Mouse (Mus musculus) spleen, adult 18-20 months (tissue): ENCODE measurements around the gene Parp3.

Experiments used
- DNase-seq, 2 experiments: peaks; one replicate each; pipeline ENCODE4 v3.0.0; 2022; ENCODE audit warnings: mixed read lengths in 2 of 2

The Parp3 gene

GRCm38 (mm10) chr9:106474456-106474855, 2.3 kb downstream of the Parp3 start:
- peak; percentile 51 to 66 for DNase-seq

GRCm38 (mm10) chr9:106473753-106474105, 3.0 kb downstream of the Parp3 start:
- no peak for DNase-seq

GRCm38 (mm10) chr9:106473081-106473752, 3.5 kb downstream of the Parp3 start:
- no peak for DNase-seq

GRCm38 (mm10) chr9:106472321-106472720, 4.4 kb downstream of the Parp3 start:
- no peak for DNase-seq

- DNase-seq = no peak
Observed at GRCm38 (mm10) chr9:106471892-106472291, 4.9 kb downstream of the Parp3 start.

GRCm38 (mm10) chr9:106470991-106471750, 5.6 kb downstream of the Parp3 start:
- no peak for DNase-seq

GRCm38 (mm10) chr9:106469776-106470175, 7.0 kb downstream of the Parp3 start:
- no peak for DNase-seq

- no peak for DNase-seq
Observed at GRCm38 (mm10) chr9:106469317-106469716, 7.4 kb downstream of the Parp3 start.

GRCm38 (mm10) chr9:106467746-106468145, 9.0 kb downstream of the Parp3 start:
- no peak for DNase-seq

GRCm38 (mm10) chr9:106466721-106467120, 10.0 kb downstream of the Parp3 start:
- DNase-seq = no peak

GRCm38 (mm10) chr9:106465571-106466200, 11.1 kb downstream of the Parp3 start, which contains the start of gene Gpr62:
TSS of gene Gpr62 (minus strand) at chr9:106465938.
- no peak for DNase-seq

- DNase-seq = peak in 1 of 2 experiments; percentile 47
Observed at GRCm38 (mm10) chr9:106464751-106465541, 11.8 kb downstream of the Parp3 start.

- DNase-seq = no peak
Observed at GRCm38 (mm10) chr9:106463122-106464063, 13.4 kb downstream of the Parp3 start.

- no peak for DNase-seq
Observed at GRCm38 (mm10) chr9:106462430-106462800, 14.3 kb downstream of the Parp3 start.

GRCm38 (mm10) chr9:106461641-106462429, 14.9 kb downstream of the Parp3 start:
- no peak for DNase-seq

- no peak for DNase-seq
Observed at GRCm38 (mm10) chr9:106461026-106461415, 15.7 kb downstream of the Parp3 start.

- no peak for DNase-seq
Observed at GRCm38 (mm10) chr9:106460401-106461025, 16.2 kb downstream of the Parp3 start.

GRCm38 (mm10) chr9:106459946-106460345, 16.8 kb downstream of the Parp3 start:
- no peak for DNase-seq

- no peak for DNase-seq
Observed at GRCm38 (mm10) chr9:106457920-106458319, 18.8 kb downstream of the Parp3 start.

- DNase-seq = no peak
Observed at GRCm38 (mm10) chr9:106457163-106457559, 19.6 kb downstream of the Parp3 start.
